9 mouse cellular contexts compared by ENCODE assay signal in the genomic region with DNA sequence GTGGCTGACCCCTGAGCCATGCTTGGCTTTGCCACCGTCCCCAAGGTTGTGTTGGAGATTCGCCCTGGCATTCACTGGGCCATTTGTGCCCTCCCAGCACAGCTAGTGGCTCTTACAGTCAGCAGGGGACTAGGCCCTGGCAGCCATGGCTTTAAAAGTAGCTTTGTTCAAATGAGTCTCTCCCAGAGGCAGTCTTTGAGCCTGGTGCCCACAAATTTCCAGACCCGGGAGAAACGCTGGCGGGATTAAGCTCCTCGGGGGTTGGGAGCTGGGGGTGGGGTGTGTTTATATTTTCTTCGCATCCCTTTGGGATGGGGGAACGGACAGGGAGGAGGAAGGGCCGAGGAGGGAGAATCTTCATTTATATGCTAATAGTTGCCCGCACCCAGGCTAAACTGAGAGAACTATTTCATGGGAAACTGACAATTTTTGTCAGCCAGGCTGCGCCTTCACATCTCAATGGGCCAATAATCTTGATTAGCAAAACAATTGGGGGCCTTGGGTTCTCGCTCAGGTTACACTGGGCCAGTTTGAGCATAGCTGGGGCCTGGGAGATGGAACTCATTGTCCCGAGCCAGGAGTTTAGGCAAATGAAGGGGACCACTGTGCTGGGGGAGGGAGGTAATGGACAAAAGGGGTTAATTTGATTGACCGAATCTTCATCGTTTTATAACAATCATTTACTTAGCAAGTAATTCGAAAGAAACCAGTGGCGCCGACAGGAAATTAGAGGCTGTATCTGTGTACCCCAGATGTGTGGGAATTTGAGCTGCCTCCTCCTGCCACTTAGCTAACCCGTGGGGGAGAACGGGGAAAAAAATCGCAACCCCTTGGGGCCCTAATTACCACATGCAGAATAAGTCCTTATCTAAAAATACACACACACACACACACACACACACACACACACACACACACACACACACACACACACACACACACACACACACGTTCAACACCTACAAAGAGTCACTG.
DNase-seq lines count a peak whose midpoint lies in the region; ATAC-seq and TF ChIP-seq lines count a peak whose summit lies in the region.
"Had no signal": no experiment of that assay in that cellular context is flagged by ENCODE, and none has a peak within 500 bp of the region (broad histone marks: within the 10 kb centered on the region; RNA-seq: fewer than 3 reads in every experiment).

No protein-coding gene starts in this region.

- WGBS in heart, embryonic 15.5 days = 24% methylated on average over 22 of the region's 22 CpGs
- WGBS in forebrain, embryonic 12.5 days = 2% methylated on average over 22 of the region's 22 CpGs
- 21% methylated on average over 22 of the region's 22 CpGs for WGBS in liver, embryonic 15.5 days (ENCODE audit: insufficient replicate concordance)

- H3K36me3 ChIP-seq in heart, embryonic 15.5 days = no peaks in the 10 kb centered on the region
- no peaks in the 10 kb centered on the region for H3K36me3 ChIP-seq in forebrain, embryonic 12.5 days (replicated peaks)
- H3K36me3 ChIP-seq in liver, embryonic 15.5 days (replicated peaks) = no peaks in the 10 kb centered on the region
- H3K36me3 ChIP-seq: G1E had no signal

- H3K27me3 ChIP-seq in heart, embryonic 15.5 days = peaks cover 25% of the 10 kb centered on the region
- H3K27me3 ChIP-seq in forebrain, embryonic 12.5 days = peaks cover 5% of the 10 kb centered on the region; the same call in 1 of the 2 replicates
- H3K27me3 ChIP-seq in liver, embryonic 15.5 days = peaks cover 22% of the 10 kb centered on the region

- ATAC-seq in heart, embryonic 15.5 days (replicated peaks; ENCODE audit: insufficient number of reproducible peaks, insufficient read depth, low FRiP score, low read depth) = no peak
- ATAC-seq in forebrain, embryonic 12.5 days (ENCODE audit: low FRiP score) = peak; percentile 90
- ATAC-seq in liver, embryonic 15.5 days (ENCODE audit: insufficient read depth) = no peak

- peak overlapping the region; percentile 45 for H3K4me3 ChIP-seq in heart, embryonic 15.5 days
- H3K4me3 ChIP-seq in forebrain, embryonic 12.5 days (replicated peaks) = peak overlapping the region; percentile 31
- H3K4me3 ChIP-seq in liver, embryonic 15.5 days (replicated peaks) = peak overlapping the region; percentile 25; the same call in 1 of the 2 replicates

- peaks cover 3% of the 10 kb centered on the region; the same call in 1 of the 2 replicates for H3K4me1 ChIP-seq in heart, embryonic 15.5 days (replicated peaks)
- peaks cover 32% of the 10 kb centered on the region for H3K4me1 ChIP-seq in forebrain, embryonic 12.5 days
- H3K4me1 ChIP-seq in liver, embryonic 15.5 days (replicated peaks) = no peaks in the 10 kb centered on the region

- DNase-seq in heart, postnatal 25 days (ENCODE audit: low spot score) = no peak
- DNase-seq in brain, embryonic 14.5 days (ENCODE audit: low read depth) = peak; percentile 91
- DNase-seq in thymus, postnatal 0 days (ENCODE audit: low spot score) = no peak
- no peak for DNase-seq in left cerebral cortex, adult 8-10 months (ENCODE audit: low spot score in 2 of 2)
- DNase-seq in adrenal gland, postnatal 25 days = no peak

- no peak for TF ChIP-seq POLR2A in brain, embryonic 14.5 days (IDR thresholded peaks at IDR 0.05; ENCODE audit: borderline replicate concordance, extremely low read depth, insufficient read depth, insufficient read length, poor library complexity, severe bottlenecking)

- intact Hi-C loops in heart, postnatal 25 days (cut with DNase I) = no loop called here

- no peak overlapping the region for H3K27ac ChIP-seq in heart, embryonic 15.5 days
- peak overlapping the region; percentile 91 for H3K27ac ChIP-seq in forebrain, embryonic 12.5 days
- H3K27ac ChIP-seq in liver, embryonic 15.5 days (replicated peaks) = no peak overlapping the region

- peak overlapping the region; percentile 36; the same call in 1 of the 2 replicates for H3K9ac ChIP-seq in heart, embryonic 15.5 days
- H3K9ac ChIP-seq in forebrain, embryonic 12.5 days = peak overlapping the region; percentile 40
- no peak overlapping the region for H3K9ac ChIP-seq in liver, embryonic 15.5 days

- H3K9me3 ChIP-seq in heart, embryonic 15.5 days (replicated peaks) = no peaks in the 10 kb centered on the region
- no peaks in the 10 kb centered on the region for H3K9me3 ChIP-seq in forebrain, embryonic 12.5 days
- H3K9me3 ChIP-seq in liver, embryonic 15.5 days (replicated peaks) = no peaks in the 10 kb centered on the region

- TF ChIP-seq CTCF in brain, embryonic 14.5 days (IDR thresholded peaks at IDR 0.05; ENCODE audit: borderline replicate concordance, extremely low read depth, insufficient read depth, insufficient read length) = no peak

- peak overlapping the region; percentile 75 for H3K4me2 ChIP-seq in heart, embryonic 15.5 days
- peak overlapping the region; percentile 62 for H3K4me2 ChIP-seq in forebrain, embryonic 12.5 days
- peak overlapping the region; percentile 53 for H3K4me2 ChIP-seq in liver, embryonic 15.5 days
